Mouse (Mus musculus): ENCODE measurements around the gene 9930111J21Rik2. TPM values are rescaled to one million over a fixed set of nuclear protein-coding genes. Genes with fewer than 3 reads are reported as not detected.
"Not testable (repeated sequence)": the region's sequence is repeated elsewhere in the genome, so short reads cannot be mapped to it uniquely, and the experiment has no call there.

9930111J21Rik2 gene
- polyA plus RNA-seq, 1 experiment from 2014 or later, result 1.2 TPM

GRCm38 (mm10) chr11:49081886-49082285 is 30.8 kb upstream of the 9930111J21Rik2 start:
- H3K9ac ChIP-seq (replicated peaks; ENCODE audit: low read depth, low read length), result no peak overlapping the region
- no peak overlapping the region for H3K4me2 ChIP-seq (replicated peaks; ENCODE audit: low read depth, low read length)
- WGBS, result 70% methylated on average over 3 of the region's 3 CpGs
- H3K4me3 ChIP-seq (ENCODE audit: low read depth, low read length), result no peak overlapping the region
- no peak overlapping the region for H3K27ac ChIP-seq (ENCODE audit: low read length)
- no peaks in the 10 kb centered on the region for H3K9me3 ChIP-seq (ENCODE audit: control insufficient read depth, low read depth, low read length)
- no peaks in the 10 kb centered on the region for H3K36me3 ChIP-seq (ENCODE audit: control insufficient read depth, insufficient read depth, low read length)
- H3K27me3 ChIP-seq (ENCODE audit: control insufficient read depth, insufficient read depth, low read length), result no peaks in the 10 kb centered on the region
- 0 out of 2 replicates have a peak, but pooled peaks cover 7% of the 10 kb centered on the region for H3K4me1 ChIP-seq (ENCODE audit: control insufficient read depth, insufficient read depth, low read length)
- no peak for ATAC-seq (ENCODE audit: insufficient number of reproducible peaks, insufficient read depth, low FRiP score, low read depth)

- no peaks in the 10 kb centered on the region for H3K36me3 ChIP-seq (ENCODE audit: control insufficient read depth, insufficient read depth, low read length)
- no peak for ATAC-seq (ENCODE audit: insufficient number of reproducible peaks, insufficient read depth, low FRiP score, low read depth)
- WGBS, result 68% methylated on average over 4 of the region's 4 CpGs
- no peak overlapping the region for H3K4me2 ChIP-seq (replicated peaks; ENCODE audit: low read depth, low read length)
- H3K9ac ChIP-seq (replicated peaks; ENCODE audit: low read depth, low read length), result no peak overlapping the region
- H3K27ac ChIP-seq (ENCODE audit: low read length), result no peak overlapping the region
- H3K27me3 ChIP-seq (ENCODE audit: control insufficient read depth, insufficient read depth, low read length), result no peaks in the 10 kb centered on the region
- 0 out of 2 replicates have a peak, but pooled peaks cover 7% of the 10 kb centered on the region for H3K4me1 ChIP-seq (ENCODE audit: control insufficient read depth, insufficient read depth, low read length)
- no peaks in the 10 kb centered on the region for H3K9me3 ChIP-seq (ENCODE audit: control insufficient read depth, low read depth, low read length)
- no peak overlapping the region for H3K4me3 ChIP-seq (ENCODE audit: low read depth, low read length)
Measured at GRCm38 (mm10) chr11:49081356-49081755, 30.3 kb upstream of the 9930111J21Rik2 start.

GRCm38 (mm10) chr11:49080636-49081035 is 29.6 kb upstream of the 9930111J21Rik2 start:
- no peaks in the 10 kb centered on the region for H3K27me3 ChIP-seq (ENCODE audit: control insufficient read depth, insufficient read depth, low read length)

GRCm38 (mm10) chr11:49078719-49079118 is 27.7 kb upstream of the 9930111J21Rik2 start:
- H3K4me2 ChIP-seq (replicated peaks; ENCODE audit: low read depth, low read length), result no peak overlapping the region
- H3K36me3 ChIP-seq (ENCODE audit: control insufficient read depth, insufficient read depth, low read length), result no peaks in the 10 kb centered on the region
- no peak overlapping the region for H3K9ac ChIP-seq (replicated peaks; ENCODE audit: low read depth, low read length)
- H3K4me3 ChIP-seq (ENCODE audit: low read depth, low read length), result no peak overlapping the region
- 70% methylated on average over 3 of the region's 3 CpGs for WGBS
- ATAC-seq (ENCODE audit: insufficient number of reproducible peaks, insufficient read depth, low FRiP score, low read depth), result no peak
- H3K4me1 ChIP-seq (ENCODE audit: control insufficient read depth, insufficient read depth, low read length), result 0 out of 2 replicates have a peak, but pooled peaks cover 5% of the 10 kb centered on the region
- H3K27ac ChIP-seq (ENCODE audit: low read length), result no peak overlapping the region
- H3K27me3 ChIP-seq (ENCODE audit: control insufficient read depth, insufficient read depth, low read length), result no peaks in the 10 kb centered on the region
- H3K9me3 ChIP-seq (ENCODE audit: control insufficient read depth, low read depth, low read length), result no peaks in the 10 kb centered on the region

More at GRCm38 (mm10) chr11:49080636-49081035, 29.6 kb upstream of the 9930111J21Rik2 start:
- Histone ChIP-seq H3K4me2 (replicated peaks; ENCODE audit: low read depth, low read length) (no peak overlapping the region), H3K36me3 (ENCODE audit: control insufficient read depth, insufficient read depth, low read length) (no peaks in the 10 kb centered on the region), H3K27ac (ENCODE audit: low read length) (no peak overlapping the region), H3K4me1 (ENCODE audit: control insufficient read depth, insufficient read depth, low read length) (0 out of 2 replicates have a peak, but pooled peaks cover 7% of the 10 kb centered on the region), H3K4me3 (ENCODE audit: low read depth, low read length) (no peak overlapping the region), H3K9ac (replicated peaks; ENCODE audit: low read depth, low read length) (no peak overlapping the region), H3K9me3 (ENCODE audit: control insufficient read depth, low read depth, low read length) (no peaks in the 10 kb centered on the region)
- ATAC-seq (ENCODE audit: insufficient number of reproducible peaks, insufficient read depth, low FRiP score, low read depth), result no peak
- 64% methylated on average over 1 of the region's 1 CpGs for WGBS

- H3K4me3 ChIP-seq (ENCODE audit: low read depth, low read length), result no peak overlapping the region
- 83% methylated on average over 1 of the region's 1 CpGs for WGBS
- ATAC-seq (ENCODE audit: insufficient number of reproducible peaks, insufficient read depth, low FRiP score, low read depth), result no peak
- H3K4me2 ChIP-seq (replicated peaks; ENCODE audit: low read depth, low read length), result no peak overlapping the region
- no peaks in the 10 kb centered on the region for H3K27me3 ChIP-seq (ENCODE audit: control insufficient read depth, insufficient read depth, low read length)
- H3K9ac ChIP-seq (replicated peaks; ENCODE audit: low read depth, low read length), result no peak overlapping the region
- H3K4me1 ChIP-seq (ENCODE audit: control insufficient read depth, insufficient read depth, low read length), result no peaks in the 10 kb centered on the region
- no peak overlapping the region for H3K27ac ChIP-seq (ENCODE audit: low read length)
- H3K36me3 ChIP-seq (ENCODE audit: control insufficient read depth, insufficient read depth, low read length), result no peaks in the 10 kb centered on the region
- no peaks in the 10 kb centered on the region for H3K9me3 ChIP-seq (ENCODE audit: control insufficient read depth, low read depth, low read length)
Measured at GRCm38 (mm10) chr11:49077012-49077411, 26.0 kb upstream of the 9930111J21Rik2 start.

GRCm38 (mm10) chr11:49076001-49076757 is 25.1 kb upstream of the 9930111J21Rik2 start, which contains the start of gene Ifi47:
Gene Ifi47 (plus strand): TSS chr11:49076587.
- WGBS, result 64% methylated on average over 6 of the region's 6 CpGs
- not testable (repeated sequence) for H3K9ac ChIP-seq (replicated peaks; ENCODE audit: low read depth, low read length); ATAC-seq (ENCODE audit: insufficient number of reproducible peaks, insufficient read depth, low FRiP score, low read depth); H3K27ac ChIP-seq (ENCODE audit: low read length); H3K4me3 ChIP-seq (ENCODE audit: low read depth, low read length); H3K9me3 ChIP-seq (ENCODE audit: control insufficient read depth, low read depth, low read length); H3K36me3 ChIP-seq (ENCODE audit: control insufficient read depth, insufficient read depth, low read length); H3K4me1 ChIP-seq (ENCODE audit: control insufficient read depth, insufficient read depth, low read length); H3K27me3 ChIP-seq (ENCODE audit: control insufficient read depth, insufficient read depth, low read length); H3K4me2 ChIP-seq (replicated peaks; ENCODE audit: low read depth, low read length)

- ATAC-seq (ENCODE audit: insufficient number of reproducible peaks, insufficient read depth, low FRiP score, low read depth), result no peak
- Histone ChIP-seq H3K9me3 (ENCODE audit: control insufficient read depth, low read depth, low read length) (no peaks in the 10 kb centered on the region), H3K4me2 (replicated peaks; ENCODE audit: low read depth, low read length) (no peak overlapping the region), H3K36me3 (ENCODE audit: control insufficient read depth, insufficient read depth, low read length) (no peaks in the 10 kb centered on the region), H3K4me3 (ENCODE audit: low read depth, low read length) (no peak overlapping the region), H3K27ac (ENCODE audit: low read length) (no peak overlapping the region), H3K9ac (replicated peaks; ENCODE audit: low read depth, low read length) (no peak overlapping the region), H3K27me3 (ENCODE audit: control insufficient read depth, insufficient read depth, low read length) (no peaks in the 10 kb centered on the region), H3K4me1 (ENCODE audit: control insufficient read depth, insufficient read depth, low read length) (no peaks in the 10 kb centered on the region)
- WGBS, result 84% methylated on average over 1 of the region's 1 CpGs
Measured at GRCm38 (mm10) chr11:49068358-49068757, 17.3 kb upstream of the 9930111J21Rik2 start.

GRCm38 (mm10) chr11:49063713-49064469 is 12.8 kb upstream of the 9930111J21Rik2 start, which contains the start of gene Tgtp2:
Gene Tgtp2 (minus strand): TSS chr11:49064206.
- ATAC-seq (ENCODE audit: insufficient number of reproducible peaks, insufficient read depth, low FRiP score, low read depth); H3K9ac ChIP-seq (replicated peaks; ENCODE audit: low read depth, low read length); H3K4me3 ChIP-seq (ENCODE audit: low read depth, low read length); H3K27me3 ChIP-seq (ENCODE audit: control insufficient read depth, insufficient read depth, low read length); H3K4me1 ChIP-seq (ENCODE audit: control insufficient read depth, insufficient read depth, low read length); H3K27ac ChIP-seq (ENCODE audit: low read length); H3K36me3 ChIP-seq (ENCODE audit: control insufficient read depth, insufficient read depth, low read length); H3K9me3 ChIP-seq (ENCODE audit: control insufficient read depth, low read depth, low read length); H3K4me2 ChIP-seq (replicated peaks; ENCODE audit: low read depth, low read length): not testable (repeated sequence)
- WGBS, result 74% methylated on average over 5 of the region's 5 CpGs
